Mouse (Mus musculus) embryonic fibroblast, embryonic 13.5 days (primary cell): ENCODE results near the gene Cps1. TPM values are rescaled to one million over a fixed set of nuclear protein-coding genes. Genes with fewer than 3 reads are reported as not detected.

ENCODE experiments used
- H3K27ac ChIP-seq: 2 replicates; pipeline ENCODE4 v1.5.1; 2012; ENCODE audit warnings: low read length, control low read depth, inconsistent platforms; ENCODE audit not compliant: insufficient read depth
- H3K4me1 ChIP-seq: 2 replicates; pipeline ENCODE4 v1.6.1; 2011; ENCODE audit warnings: low read length; ENCODE audit not compliant: control insufficient read depth, insufficient read depth
- H3K4me3 ChIP-seq: 2 replicates; pipeline ENCODE4 v1.5.1; 2011; ENCODE audit warnings: mild to moderate bottlenecking, control low read depth, low read length; ENCODE audit not compliant: insufficient read depth
- CTCF ChIP-seq: IDR thresholded peaks from 2 replicates; pipeline ENCODE4 v1.5.1; 2011; ENCODE audit warnings: mild to moderate bottlenecking, control low read depth, low read length, moderate library complexity, borderline replicate concordance; ENCODE audit not compliant: insufficient read depth
- POLR2A ChIP-seq: IDR thresholded peaks from 2 replicates; pipeline ENCODE4 v1.6.1; 2011; ENCODE audit warnings: low read depth, mild to moderate bottlenecking, control low read depth, low read length, moderate library complexity
- polyA plus RNA-seq: library from polyadenylated mRNA; stranded (reverse); fragments of >200 nt; gene quantifications from 2 replicates; pipeline ENCODE4 v1.2.4, GENCODE M21; 2011; ENCODE audit warnings: low read depth; ENCODE audit not compliant: missing spikeins, insufficient read length

Cps1 gene
- polyA plus RNA-seq, 1 experiment = not detected

- no peaks in the 10 kb centered on the region for H3K4me1 ChIP-seq
- H3K4me3 ChIP-seq = no peak overlapping the region
- no peak overlapping the region for H3K27ac ChIP-seq
- TF ChIP-seq POLR2A (no peak), CTCF (no peak)
These were observed 95.6 kb downstream of the Cps1 start for GRCm38 (mm10) chr1:67218339-67218944.

GRCm38 (mm10) chr1:67223666-67224065, 100.8 kb downstream of the Cps1 start:
- Histone ChIP-seq H3K4me1 (no peaks in the 10 kb centered on the region; the same call in 1 of the 2 replicates), H3K4me3 (no peak overlapping the region), H3K27ac (no peak overlapping the region)
- TF ChIP-seq POLR2A = no peak
- no peak for TF ChIP-seq CTCF

GRCm38 (mm10) chr1:67234861-67235260, 112.0 kb downstream of the Cps1 start:
- Histone ChIP-seq H3K4me1 (no peaks in the 10 kb centered on the region), H3K27ac (no peak overlapping the region), H3K4me3 (no peak overlapping the region)
- TF ChIP-seq POLR2A (no peak), CTCF (no peak)

- Histone ChIP-seq H3K27ac (no peak overlapping the region), H3K4me1 (no peaks in the 10 kb centered on the region), H3K4me3 (no peak overlapping the region)
- TF ChIP-seq POLR2A (no peak), CTCF (no peak)
These were observed 112.8 kb downstream of the Cps1 start for GRCm38 (mm10) chr1:67235468-67236217.

- Histone ChIP-seq H3K4me1 (no peaks in the 10 kb centered on the region), H3K4me3 (no peak overlapping the region), H3K27ac (no peak overlapping the region)
- TF ChIP-seq POLR2A (no peak), CTCF (no peak)
These were observed 115.6 kb downstream of the Cps1 start for GRCm38 (mm10) chr1:67238446-67238845.

GRCm38 (mm10) chr1:67238941-67239340, 116.1 kb downstream of the Cps1 start:
- no peak overlapping the region for H3K27ac ChIP-seq
- no peaks in the 10 kb centered on the region for H3K4me1 ChIP-seq
- TF ChIP-seq CTCF = no peak
- TF ChIP-seq POLR2A = no peak
- H3K4me3 ChIP-seq = no peak overlapping the region

GRCm38 (mm10) chr1:67265222-67265621, 142.4 kb downstream of the Cps1 start:
- TF ChIP-seq POLR2A (no peak), CTCF (no peak)
- Histone ChIP-seq H3K4me3 (no peak overlapping the region), H3K4me1 (no peaks in the 10 kb centered on the region), H3K27ac (no peak overlapping the region)

GRCm38 (mm10) chr1:67267972-67268371, 145.1 kb downstream of the Cps1 start:
- Histone ChIP-seq H3K27ac (no peak overlapping the region), H3K4me1 (no peaks in the 10 kb centered on the region), H3K4me3 (no peak overlapping the region)
- TF ChIP-seq POLR2A = no peak
- TF ChIP-seq CTCF = no peak

- Histone ChIP-seq H3K27ac (no peak overlapping the region), H3K4me3 (no peak overlapping the region)
These were observed 145.6 kb downstream of the Cps1 start for GRCm38 (mm10) chr1:67268450-67268849.

GRCm38 (mm10) chr1:67276270-67276669, 153.4 kb downstream of the Cps1 start:
- Histone ChIP-seq H3K27ac (no peak overlapping the region), H3K4me3 (no peak overlapping the region), H3K4me1 (no peaks in the 10 kb centered on the region)
- TF ChIP-seq CTCF (no peak), POLR2A (no peak)

More at GRCm38 (mm10) chr1:67268450-67268849, 145.6 kb downstream of the Cps1 start:
- TF ChIP-seq CTCF (no peak), POLR2A (no peak)
- no peaks in the 10 kb centered on the region for H3K4me1 ChIP-seq

Other genes with a start within 250 kb of the Cps1 start
- 0.95 TPM in 1 of 2 replicates, not detected in the other for gene Myl1, start 177.6 kb upstream of the Cps1 start, polyA plus RNA-seq
- gene Lancl1, start 84.2 kb upstream of the Cps1 start, polyA plus RNA-seq = 31.7 and 43.2 TPM in 2 replicates